In the genomic region with DNA sequence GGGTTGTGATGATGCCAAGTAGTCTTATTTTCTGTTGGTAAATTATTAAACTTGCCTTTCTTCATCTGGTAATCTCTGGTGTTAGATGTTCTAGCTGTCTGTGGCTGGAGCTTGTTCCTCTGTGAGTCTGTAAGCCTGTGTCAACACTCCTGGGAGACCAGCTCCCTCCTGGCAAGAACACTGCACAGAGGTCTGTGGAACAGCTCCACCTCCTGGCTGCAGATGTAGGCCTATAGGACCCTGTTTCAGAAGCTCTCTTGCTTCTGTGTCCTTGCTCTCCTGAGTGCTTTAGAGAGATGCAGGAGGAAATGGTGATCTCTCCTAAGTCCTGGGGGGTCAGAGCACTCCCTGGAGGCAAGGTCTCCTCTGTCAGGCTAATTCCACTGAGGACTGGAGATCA, we compare ENCODE assay signal across 12 mouse cellular contexts.
DNase-seq lines count a peak whose midpoint lies in the region; ATAC-seq and TF ChIP-seq lines count a peak whose summit lies in the region.
"Had no signal": no experiment of that assay in that cellular context is flagged by ENCODE, and none has a peak within 500 bp of the region (broad histone marks: within the 10 kb centered on the region; RNA-seq: fewer than 3 reads in every experiment).

No protein-coding gene starts in this region.

- no peak overlapping the region for H3K4me3 ChIP-seq in cerebellum, adult 2 months (replicated peaks; ENCODE audit: insufficient read depth, low read depth, low read length)
- H3K4me3 ChIP-seq in hindbrain, embryonic 14.5 days (replicated peaks; ENCODE audit: low read length), result no peak overlapping the region
- H3K4me3 ChIP-seq in gastrocnemius, adult 2 months, result no peak overlapping the region
- H3K4me3 ChIP-seq: heart, embryonic 12.5 days had no signal

- no peaks in the 10 kb centered on the region for H3K36me3 ChIP-seq in hindbrain, embryonic 14.5 days (replicated peaks; ENCODE audit: control insufficient read depth, insufficient read depth)
- H3K36me3 ChIP-seq: heart, embryonic 12.5 days had no signal

- TF ChIP-seq POLR2A in cerebellum, adult 2 months (IDR thresholded peaks at IDR 0.05; ENCODE audit: borderline replicate concordance, insufficient read depth, low read length), result no peak

- TF ChIP-seq CTCF in cerebellum, adult 2 months (IDR thresholded peaks at IDR 0.05; ENCODE audit: borderline replicate concordance, insufficient read depth, low read depth, low read length), result no peak
- no peak for TF ChIP-seq CTCF in gastrocnemius, adult 2 months (IDR thresholded peaks at IDR 0.05)

- intact Hi-C loops in left cerebral cortex, postnatal 14 days (cut with DNase I), result no loop called here
- intact Hi-C loops in gastrocnemius, adult 2 months (cut with DNase I), result no loop called here

- H3K9ac ChIP-seq in hindbrain, embryonic 14.5 days, result no peak overlapping the region
- H3K9ac ChIP-seq: heart, embryonic 12.5 days had no signal

- H3K4me2 ChIP-seq in hindbrain, embryonic 14.5 days (replicated peaks), result no peak overlapping the region
- H3K4me2 ChIP-seq: heart, embryonic 12.5 days had no signal

- ATAC-seq in hindbrain, embryonic 14.5 days (ENCODE audit: low FRiP score), result no peak
- ATAC-seq: activated CD4-positive, CD25-positive, alpha-beta regulatory T cell, adult 4 months had no signal

- no peaks in the 10 kb centered on the region for H3K9me3 ChIP-seq in hindbrain, embryonic 14.5 days (ENCODE audit: control insufficient read depth, low read length)
- H3K9me3 ChIP-seq: heart, embryonic 12.5 days had no signal

- H3K27me3 ChIP-seq in cerebellum, adult 2 months (ENCODE audit: control insufficient read depth, insufficient read depth, low read length), result no peaks in the 10 kb centered on the region
- H3K27me3 ChIP-seq in hindbrain, embryonic 14.5 days (ENCODE audit: control insufficient read depth, insufficient read depth, low read length), result no peaks in the 10 kb centered on the region
- H3K27me3 ChIP-seq: heart, embryonic 12.5 days had no signal

- DNase-seq in cerebellum, postnatal 10 days, result peak; percentile 42 to 62
- DNase-seq in cerebellum, adult 2 months, result no peak
- DNase-seq in left cerebral cortex, adult 18-20 months (ENCODE audit: low spot score in 2 of 2), result peak; percentile 21 to 30
- no peak for DNase-seq in left cerebral cortex, postnatal 14 days (ENCODE audit: low spot score in 2 of 2)
- peak; percentile 37 for DNase-seq in R1 (ENCODE audit: low read depth, low spot score)
- peak; percentile 33 for DNase-seq in hindbrain, embryonic 14.5 days (ENCODE audit: low spot score)
- no peak for DNase-seq in gastrocnemius, adult 2 months
- no peak for DNase-seq in adrenal gland, postnatal 36 days
- DNase-seq: cerebellum, adult 11-12 months; liver had no signal

- no peak overlapping the region for H3K27ac ChIP-seq in cerebellum, adult 2 months (ENCODE audit: insufficient read depth, low read length)
- H3K27ac ChIP-seq in hindbrain, embryonic 14.5 days, result no peak overlapping the region
- H3K27ac ChIP-seq in gastrocnemius, adult 2 months, result no peak overlapping the region

- no peaks in the 10 kb centered on the region for H3K4me1 ChIP-seq in cerebellum, adult 2 months (ENCODE audit: control insufficient read depth, insufficient read depth, low read length)
- no peaks in the 10 kb centered on the region for H3K4me1 ChIP-seq in hindbrain, embryonic 14.5 days (replicated peaks; ENCODE audit: control insufficient read depth, insufficient read depth, low read length)
- H3K4me1 ChIP-seq: heart, embryonic 12.5 days had no signal

Comparison
In these comparisons a context has a peak if more than half of its experiments do, and no peak if none do; other contexts are left out.
1. DNase-seq: peak in cerebellum, postnatal 10 days (2 of 2), left cerebral cortex, adult 18-20 months (2 of 2), R1 (single experiment) and hindbrain, embryonic 14.5 days (single experiment); none in cerebellum, adult 2 months (0 of 2), left cerebral cortex, postnatal 14 days (0 of 2), gastrocnemius, adult 2 months (single experiment) and adrenal gland, postnatal 36 days (0 of 2).